Mouse (Mus musculus) urinary bladder, adult 18-20 months (tissue): ENCODE measurements around the gene 9530077C05Rik.

ENCODE experiments used
- DNase-seq, 2 experiments: peaks; one replicate each; pipeline ENCODE4 v3.0.0; 2022; ENCODE audit warnings: low spot score in 2 of 2, mixed read lengths in 2 of 2

The 9530077C05Rik gene

GRCm38 (mm10) chr9:22457142-22457835 lies 46.0 kb downstream of the 9530077C05Rik start:
- no peak for DNase-seq

- no peak for DNase-seq
These were observed 50.6 kb downstream of the 9530077C05Rik start for GRCm38 (mm10) chr9:22461946-22462345.

GRCm38 (mm10) chr9:22466212-22466611 lies 54.9 kb downstream of the 9530077C05Rik start:
- DNase-seq: no peak

- peak; percentile 20 to 63 for DNase-seq
These were observed 56.3 kb downstream of the 9530077C05Rik start for GRCm38 (mm10) chr9:22467371-22468169.

GRCm38 (mm10) chr9:22468170-22468898 lies 57.0 kb downstream of the 9530077C05Rik start:
- peak in 1 of 2 experiments; percentile 25 for DNase-seq

GRCm38 (mm10) chr9:22468899-22469259 lies 57.6 kb downstream of the 9530077C05Rik start:
- no peak for DNase-seq

- no peak for DNase-seq
These were observed 58.3 kb downstream of the 9530077C05Rik start, which contains the start of gene Rp9 for GRCm38 (mm10) chr9:22469643-22470042. Rp9 (minus strand) TSS chr9:22469743.

GRCm38 (mm10) chr9:22475424-22475868 lies 64.1 kb downstream of the 9530077C05Rik start, which contains the start of gene Bbs9:
Bbs9 (plus strand) TSS chr9:22475715.
- DNase-seq: peak; percentile 90 to 91

GRCm38 (mm10) chr9:22476265-22476664 lies 65.0 kb downstream of the 9530077C05Rik start:
- DNase-seq: no peak

GRCm38 (mm10) chr9:22478946-22479345 lies 67.6 kb downstream of the 9530077C05Rik start:
- no peak for DNase-seq

GRCm38 (mm10) chr9:22483866-22484561 lies 72.7 kb downstream of the 9530077C05Rik start:
- no peak for DNase-seq

GRCm38 (mm10) chr9:22484562-22485308 lies 73.4 kb downstream of the 9530077C05Rik start:
- DNase-seq: peak in 1 of 2 experiments; percentile 19

GRCm38 (mm10) chr9:22486211-22486610 lies 74.9 kb downstream of the 9530077C05Rik start:
- DNase-seq: no peak

- no peak for DNase-seq
These were observed 77.7 kb downstream of the 9530077C05Rik start for GRCm38 (mm10) chr9:22488963-22489362.
